Mouse (Mus musculus) midbrain, embryonic 11.5 days (tissue): Measurements from ENCODE around the gene Tnks2. TPM values are rescaled to one million over a fixed set of nuclear protein-coding genes. Genes with fewer than 3 reads are reported as not detected.
A peak's percentile ranks its signal among the peaks of the same experiment; 100 is the strongest.

ENCODE experiments used
- ATAC-seq: fragments of 200-750 bp; cut with Nextera tagmentation; 2 replicates; pipeline ENCODE4 v1.8.0; 2017; ENCODE audit warnings: moderate TSS enrichment, moderate library complexity; ENCODE audit not compliant: low FRiP score
- DNase-seq: peaks from one replicate; pipeline ENCODE4 v3.0.0; 2015; ENCODE audit warnings: low spot score; ENCODE audit errors: missing footprints
- H3K27ac ChIP-seq: fragments of 300-500 bp; sonication (generic); 2 replicates; pipeline ENCODE4 v1.5.1; 2014; ENCODE audit warnings: low read depth, low read length
- H3K27me3 ChIP-seq: fragments of 300-500 bp; sonication (generic); 2 replicates; pipeline ENCODE4 v1.6.1; 2014; ENCODE audit warnings: mild to moderate bottlenecking, low read length, moderate library complexity, mixed read lengths; ENCODE audit not compliant: control insufficient read depth, insufficient read depth
- H3K36me3 ChIP-seq: fragments of 300-500 bp; sonication (generic); 2 replicates; pipeline ENCODE4 v1.6.1; 2014; ENCODE audit warnings: mild to moderate bottlenecking, low read length, moderate library complexity, mixed read lengths; ENCODE audit not compliant: control insufficient read depth, insufficient read depth
- H3K4me1 ChIP-seq: fragments of 300-500 bp; sonication (generic); 2 replicates; pipeline ENCODE4 v1.6.1; 2014; ENCODE audit warnings: low read length; ENCODE audit not compliant: control insufficient read depth, insufficient read depth
- H3K4me2 ChIP-seq: fragments of 300-500 bp; sonication (generic); 2 replicates; pipeline ENCODE4 v1.6.1; 2014; ENCODE audit warnings: mild to moderate bottlenecking, moderate library complexity
- H3K4me3 ChIP-seq: fragments of 300-500 bp; sonication (generic); 2 replicates; pipeline ENCODE4 v1.5.1; 2014; ENCODE audit warnings: low read depth, low read length
- H3K9ac ChIP-seq: fragments of 300-500 bp; sonication (generic); 2 replicates; pipeline ENCODE4 v1.6.1; 2014; ENCODE audit warnings: low read length
- H3K9me3 ChIP-seq: fragments of 300-500 bp; sonication (generic); 2 replicates; pipeline ENCODE4 v1.6.1; 2016; ENCODE audit warnings: low read length; ENCODE audit not compliant: control insufficient read depth
- WGBS: fragments of 180-500 bp; shearing (Covaris S2); extraction: QIAGEN DNeasy Blood & Tissue Kit; methylation state at CpG from one replicate; pipeline ENCODE4 v1.1.7; 2014; 5-methylcytosine and 5-hydroxymethylcytosine counted together
- polyA plus RNA-seq: library from polyadenylated mRNA; unstranded; fragments of >200 nt; fragmentation: Nextera tagmentation; extraction: Ambion mirVana; gene quantifications from 2 replicates; pipeline ENCODE4 v1.2.1, GENCODE M21; 2014

The Tnks2 gene
- polyA plus RNA-seq: 76.3 and 81.3 TPM in 2 replicates

DNA sequence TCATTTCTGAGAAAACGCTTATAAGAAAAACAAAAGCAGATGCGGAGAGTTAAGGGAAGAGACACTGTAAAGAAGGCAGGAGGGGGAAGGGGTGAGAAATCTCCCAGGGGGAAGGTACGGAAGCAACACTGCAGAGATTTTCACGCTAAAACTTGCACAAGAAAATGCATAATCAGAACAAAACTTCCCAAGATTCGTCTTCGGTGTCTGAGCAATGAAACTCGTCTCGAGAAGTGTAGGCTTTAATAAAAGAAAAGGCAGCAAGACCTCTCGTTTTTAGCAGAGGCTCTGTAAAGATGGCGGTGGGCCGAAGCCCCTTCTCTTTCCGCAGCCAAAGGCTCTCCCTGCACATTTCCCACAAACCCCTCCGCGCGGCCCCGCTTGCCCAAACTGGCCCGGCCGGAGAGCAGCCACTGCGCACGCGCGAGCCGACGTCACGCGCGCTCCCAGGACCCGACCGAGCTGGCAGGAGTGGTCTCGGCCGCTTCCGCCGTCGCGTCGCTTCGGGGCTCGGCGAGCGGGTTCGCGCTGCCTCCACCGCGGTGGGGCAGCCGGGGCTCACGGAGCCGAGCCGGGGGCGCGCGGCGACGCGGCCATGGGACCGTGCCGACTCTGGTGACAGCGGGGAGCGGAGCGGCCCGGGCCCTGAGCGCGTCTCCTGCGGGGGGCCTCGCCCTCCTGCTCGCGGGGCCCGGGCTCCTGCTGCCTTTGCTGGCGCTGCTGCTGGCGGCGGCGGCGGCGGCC, at the start of gene Tnks2:
Gene Tnks2, plus strand, starts transcription at position 445 of the 744 bp plus-strand sequence.
- Histone ChIP-seq H3K9ac (peak within 1 kb of the TSS; percentile 97), H3K27ac (peak within 1 kb of the TSS; percentile 90), H3K4me2 (peak within 1 kb of the TSS; percentile 63), H3K4me1 (peaks cover 15% of the 10 kb centered on the region), H3K9me3 (no peaks in the 10 kb centered on the region), H3K27me3 (no peaks in the 10 kb centered on the region), H3K36me3 (no peaks in the 10 kb centered on the region), H3K4me3 (peak within 1 kb of the TSS; percentile 99)
- ATAC-seq (peak; percentile 94), DNase-seq (peak; percentile 100)
- WGBS: under 1% methylated on average over 64 of the region's 73 CpGs

DNA sequence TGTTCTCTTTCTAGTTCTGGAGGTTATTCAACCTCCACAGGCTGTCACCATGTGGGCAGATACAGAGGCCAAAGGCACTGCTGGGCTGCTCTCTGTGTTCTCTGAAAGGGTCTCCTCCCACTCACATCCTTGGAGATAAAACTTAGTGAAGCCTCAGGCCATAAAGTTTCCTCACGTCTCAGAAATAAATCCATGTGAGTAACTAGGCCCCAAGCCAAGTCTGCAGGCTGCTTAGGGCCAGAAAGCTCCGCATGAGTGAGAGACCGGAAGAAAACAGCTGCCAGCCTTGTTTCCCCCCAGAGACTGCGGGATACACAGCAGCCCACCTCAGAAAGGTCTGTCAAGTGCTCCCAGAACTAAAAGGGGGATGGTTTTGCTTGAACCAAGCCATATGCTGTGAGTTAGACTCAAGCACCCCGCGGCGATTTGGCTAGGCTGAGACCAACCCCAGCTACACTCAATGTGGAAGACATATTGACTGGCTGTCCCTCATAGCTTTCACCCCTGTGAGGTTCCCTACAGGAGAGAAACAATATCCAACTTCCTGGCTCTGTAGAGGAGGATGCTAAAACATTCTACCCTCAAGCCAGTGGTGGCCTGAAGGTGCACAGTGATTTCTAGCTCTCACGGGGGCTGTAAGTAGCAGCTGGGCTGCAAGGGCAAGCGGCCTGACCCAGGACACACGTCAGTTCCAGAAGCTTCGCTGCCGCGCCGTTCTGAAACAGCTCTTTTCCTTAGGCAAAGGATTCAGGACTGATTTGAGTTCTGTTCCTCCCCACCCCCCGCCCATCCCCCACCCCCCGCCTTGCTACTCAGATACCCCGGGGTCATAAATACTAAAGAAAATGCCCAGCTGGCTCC, 43.9 kb upstream of the Tnks2 start:
- no peaks in the 10 kb centered on the region for H3K9me3 ChIP-seq
- 84% methylated on average over 17 of the region's 17 CpGs for WGBS
- DNase-seq: no peak
- no peaks in the 10 kb centered on the region for H3K36me3 ChIP-seq
- no peaks in the 10 kb centered on the region for H3K27me3 ChIP-seq
- H3K4me1 ChIP-seq: no peaks in the 10 kb centered on the region
- no peak overlapping the region for H3K4me2 ChIP-seq
- no peak overlapping the region for H3K4me3 ChIP-seq
- no peak overlapping the region for H3K9ac ChIP-seq
- ATAC-seq: no peak
- no peak overlapping the region for H3K27ac ChIP-seq

DNA sequence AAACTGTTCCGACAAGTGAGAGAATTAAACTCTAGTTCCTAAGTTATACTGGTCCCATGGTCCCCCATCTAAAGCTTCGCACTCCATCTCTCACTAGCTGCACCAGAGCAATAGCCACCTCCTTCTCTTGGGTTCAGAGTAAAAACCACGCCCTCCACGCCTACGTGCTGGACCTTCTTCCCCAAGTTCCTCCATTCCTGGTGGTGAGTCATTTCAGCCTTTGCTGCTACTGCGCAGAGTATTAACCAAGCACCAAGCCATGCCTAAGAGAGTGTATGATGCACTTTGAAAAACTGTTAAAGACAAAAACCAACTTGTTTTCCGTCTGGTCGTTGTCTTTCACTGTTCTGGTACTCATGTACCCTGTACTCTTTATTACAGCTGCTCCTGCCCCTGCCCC, 41.4 kb upstream of the Tnks2 start:
- Histone ChIP-seq H3K36me3 (no peaks in the 10 kb centered on the region), H3K4me1 (no peaks in the 10 kb centered on the region), H3K4me2 (no peak overlapping the region), H3K4me3 (no peak overlapping the region), H3K9me3 (no peaks in the 10 kb centered on the region), H3K9ac (no peak overlapping the region), H3K27ac (no peak overlapping the region), H3K27me3 (no peaks in the 10 kb centered on the region)
- WGBS: 89% methylated on average over 8 of the region's 8 CpGs
- ATAC-seq: no peak
- DNase-seq: no peak

DNA sequence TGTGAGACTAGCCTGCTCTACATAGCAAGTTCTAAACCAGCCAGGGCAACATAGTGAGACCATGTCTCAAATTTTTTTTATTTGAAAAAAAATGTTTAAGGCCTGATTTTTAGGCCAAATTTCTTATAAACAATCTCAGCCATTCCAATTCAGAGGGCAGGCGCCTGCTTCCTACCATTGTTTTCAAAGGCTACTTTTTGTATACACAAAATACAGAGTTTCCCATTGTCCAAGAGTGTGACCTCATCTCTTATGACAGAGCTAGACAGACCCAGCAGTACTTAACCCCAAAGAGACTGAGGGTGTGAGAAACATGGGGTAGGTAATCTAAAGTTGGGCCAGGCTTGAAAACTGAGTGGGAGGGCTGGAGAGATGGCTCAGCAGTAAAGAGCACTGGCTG, 40.6 kb upstream of the Tnks2 start:
- DNase-seq (no peak), ATAC-seq (no peak)
- H3K9ac ChIP-seq: no peak overlapping the region
- no peak overlapping the region for H3K4me2 ChIP-seq
- H3K27me3 ChIP-seq: no peaks in the 10 kb centered on the region
- 87% methylated on average over 1 of the region's 1 CpGs for WGBS
- H3K36me3 ChIP-seq: no peaks in the 10 kb centered on the region
- H3K4me3 ChIP-seq: no peak overlapping the region
- no peak overlapping the region for H3K27ac ChIP-seq
- no peaks in the 10 kb centered on the region for H3K4me1 ChIP-seq
- H3K9me3 ChIP-seq: no peaks in the 10 kb centered on the region

DNA sequence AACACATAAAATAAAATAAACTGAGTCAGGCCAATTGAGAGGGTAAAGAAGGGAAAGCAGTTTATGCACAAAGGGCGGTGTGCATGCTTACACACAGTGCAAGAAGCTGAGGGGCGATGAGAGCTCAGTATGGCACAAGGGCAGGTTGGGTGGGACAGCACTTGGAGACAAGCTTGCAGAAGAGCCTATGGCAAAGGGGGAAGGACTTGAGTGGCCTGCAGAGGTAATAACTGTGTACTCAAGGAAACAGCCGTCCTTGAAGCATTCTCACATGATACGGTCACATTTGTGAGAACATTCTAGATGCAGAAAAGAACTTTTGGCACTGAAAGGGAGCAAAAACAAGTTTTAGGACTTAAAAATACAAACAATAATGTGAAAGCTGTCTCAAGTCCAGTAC, 40.0 kb upstream of the Tnks2 start:
- Histone ChIP-seq H3K9ac (no peak overlapping the region), H3K4me1 (no peaks in the 10 kb centered on the region), H3K4me3 (no peak overlapping the region), H3K9me3 (no peaks in the 10 kb centered on the region), H3K27ac (no peak overlapping the region), H3K36me3 (no peaks in the 10 kb centered on the region), H3K27me3 (no peaks in the 10 kb centered on the region), H3K4me2 (no peak overlapping the region)
- ATAC-seq (no peak), DNase-seq (no peak)
- 94% methylated on average over 4 of the region's 4 CpGs for WGBS

DNA sequence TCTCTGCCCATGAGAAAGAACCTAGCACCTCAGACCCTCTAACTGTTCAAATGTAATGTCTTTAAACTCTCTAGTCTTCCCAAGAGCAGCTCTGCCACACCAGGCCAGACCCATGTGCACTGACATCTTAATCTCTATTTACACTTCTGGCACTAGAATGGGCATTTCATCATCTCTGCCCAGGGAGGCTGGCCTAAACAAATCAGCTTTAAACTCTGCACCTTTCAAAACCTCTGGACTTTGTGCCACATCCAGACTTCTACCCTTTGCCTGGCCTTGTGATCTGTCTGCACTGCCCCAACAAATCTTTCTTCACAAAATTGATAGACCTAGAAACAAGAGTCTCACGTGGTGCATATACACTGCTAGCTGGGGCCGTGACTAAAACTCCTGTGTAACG, 38.8 kb upstream of the Tnks2 start:
- DNase-seq (no peak), ATAC-seq (no peak)
- no peak overlapping the region for H3K9ac ChIP-seq
- H3K4me3 ChIP-seq: no peak overlapping the region
- no peak overlapping the region for H3K27ac ChIP-seq
- no peaks in the 10 kb centered on the region for H3K4me1 ChIP-seq
- H3K4me2 ChIP-seq: no peak overlapping the region
- H3K36me3 ChIP-seq: no peaks in the 10 kb centered on the region
- H3K27me3 ChIP-seq: no peaks in the 10 kb centered on the region
- no peaks in the 10 kb centered on the region for H3K9me3 ChIP-seq
- WGBS: 80% methylated on average over 3 of the region's 3 CpGs

DNA sequence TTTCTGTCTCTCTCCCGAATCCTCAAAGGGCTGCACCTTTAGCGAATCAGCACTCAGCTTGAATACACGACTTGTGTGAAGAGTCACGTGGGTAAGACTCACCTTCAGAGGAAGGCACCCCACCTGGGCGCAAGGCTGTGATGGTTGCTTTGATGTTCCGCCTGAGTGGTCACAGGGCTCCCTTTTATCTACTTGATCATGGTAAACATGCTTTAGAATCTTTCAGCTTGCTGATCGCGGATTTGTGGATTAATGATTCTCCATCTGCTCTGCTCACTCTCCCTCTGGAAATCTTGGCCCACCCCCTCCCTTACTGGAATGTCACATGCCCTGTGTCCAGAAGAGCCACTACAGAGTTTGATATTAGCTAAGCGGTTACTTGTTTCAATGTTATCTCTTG, 37.1 kb upstream of the Tnks2 start:
- H3K9me3 ChIP-seq: no peaks in the 10 kb centered on the region
- WGBS: 76% methylated on average over 9 of the region's 9 CpGs
- H3K27me3 ChIP-seq: no peaks in the 10 kb centered on the region

DNA sequence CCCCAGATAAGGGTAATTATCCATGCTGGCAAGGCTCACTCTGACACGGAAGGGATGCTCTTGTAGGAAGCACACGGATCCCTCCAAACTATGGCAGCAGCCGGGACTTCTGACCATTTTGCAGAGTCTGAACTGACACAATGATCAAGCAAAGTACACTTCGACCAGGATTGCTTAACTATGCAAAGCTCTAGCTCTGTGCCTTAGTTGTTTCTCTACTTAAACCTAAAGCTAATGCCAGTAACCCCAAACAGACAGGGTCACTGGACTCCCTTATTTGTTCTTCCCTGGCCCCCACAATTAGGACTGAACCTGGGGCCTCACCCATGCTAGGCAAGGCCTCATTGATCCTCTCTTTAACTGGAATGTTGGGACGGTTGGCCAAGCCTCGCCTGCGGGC, 33.7 kb upstream of the Tnks2 start:
- no peak for DNase-seq
- no peak for ATAC-seq
- 85% methylated on average over 7 of the region's 7 CpGs for WGBS

More for the DNA sequence above, 37.1 kb upstream of the Tnks2 start:
- Histone ChIP-seq H3K4me1 (no peaks in the 10 kb centered on the region), H3K4me3 (no peak overlapping the region), H3K27ac (no peak overlapping the region), H3K36me3 (no peaks in the 10 kb centered on the region), H3K4me2 (no peak overlapping the region), H3K9ac (no peak overlapping the region)
- ATAC-seq (no peak), DNase-seq (no peak)

More for the DNA sequence above, 33.7 kb upstream of the Tnks2 start:
- no peak overlapping the region for H3K27ac ChIP-seq
- no peak overlapping the region for H3K9ac ChIP-seq
- no peaks in the 10 kb centered on the region for H3K4me1 ChIP-seq
- H3K36me3 ChIP-seq: no peaks in the 10 kb centered on the region
- no peaks in the 10 kb centered on the region for H3K27me3 ChIP-seq
- no peak overlapping the region for H3K4me2 ChIP-seq
- H3K4me3 ChIP-seq: no peak overlapping the region
- H3K9me3 ChIP-seq: no peaks in the 10 kb centered on the region
